Mouse (Mus musculus) liver, postnatal 0 days (tissue): Measurements from ENCODE around the gene Krtap9-5.

Experiments
- CTCF ChIP-seq: sonication (generic); IDR thresholded peaks from 2 replicates; pipeline ENCODE4 v1.5.1; 2016; ENCODE audit warnings: antibody characterized with exemption, low read depth
- EP300 ChIP-seq: IDR thresholded peaks from 2 replicates; pipeline ENCODE4 v1.6.1; 2016; ENCODE audit warnings: antibody characterized with exemption, low read depth, mild to moderate bottlenecking

GRCm38 (mm10) chr11:99965961-99966360 lies 17.7 kb downstream of the Krtap9-5 start:
- no peak for TF ChIP-seq CTCF
- no peak for TF ChIP-seq EP300
